Mouse (Mus musculus): ENCODE measurements at regions not wholly inside any gene's neighbourhood (a gene's known extent, or its start where the extent isn't known, plus 50 kb on each side); places are given as distances from the start of the nearest gene placed in this dataset. TPM values are rescaled to one million over a fixed set of nuclear protein-coding genes. Genes with fewer than 3 reads are reported as not detected.
"Not testable (repeated sequence)": the region's sequence is repeated elsewhere in the genome, so short reads cannot be mapped to it uniquely, and the experiment has no call there.

DNA sequence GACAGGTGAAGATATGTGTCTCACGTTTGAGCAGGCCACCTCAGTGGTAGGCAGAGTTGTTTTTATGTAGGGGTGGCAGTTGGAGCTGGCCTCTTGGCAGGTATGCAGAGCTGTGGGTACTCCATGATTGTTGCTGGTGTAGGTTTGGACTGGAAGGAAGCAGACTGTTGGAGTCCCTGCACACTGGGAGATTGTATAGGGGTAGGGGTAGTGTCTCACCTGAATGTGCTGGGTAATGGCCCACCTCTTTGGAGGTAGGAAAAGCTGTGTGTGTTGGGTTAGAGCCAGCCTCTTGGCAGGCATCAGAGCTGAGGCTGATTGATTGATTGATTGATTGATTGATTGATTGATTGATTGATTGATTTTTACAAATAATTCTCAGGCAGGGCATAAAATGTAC, 79.6 kb upstream of the Myo9b start:
- H3K4me1 ChIP-seq (replicated peaks; ENCODE audit: control insufficient read depth, insufficient read depth); ATAC-seq (ENCODE audit: low FRiP score, low TSS enrichment); H3K36me3 ChIP-seq (ENCODE audit: control insufficient read depth, insufficient read depth, low read length); H3K9me3 ChIP-seq (ENCODE audit: control insufficient read depth, low read length); H3K9ac ChIP-seq (ENCODE audit: low read length); H3K27ac ChIP-seq (replicated peaks); H3K4me2 ChIP-seq (replicated peaks; ENCODE audit: low read depth); DNase-seq (ENCODE audit: low spot score); H3K4me3 ChIP-seq (ENCODE audit: low read depth, low read length); H3K27me3 ChIP-seq (ENCODE audit: control insufficient read depth, insufficient read depth, low read length): not testable (repeated sequence)
- WGBS, result 72% methylated on average over 1 of the region's 1 CpGs

DNA sequence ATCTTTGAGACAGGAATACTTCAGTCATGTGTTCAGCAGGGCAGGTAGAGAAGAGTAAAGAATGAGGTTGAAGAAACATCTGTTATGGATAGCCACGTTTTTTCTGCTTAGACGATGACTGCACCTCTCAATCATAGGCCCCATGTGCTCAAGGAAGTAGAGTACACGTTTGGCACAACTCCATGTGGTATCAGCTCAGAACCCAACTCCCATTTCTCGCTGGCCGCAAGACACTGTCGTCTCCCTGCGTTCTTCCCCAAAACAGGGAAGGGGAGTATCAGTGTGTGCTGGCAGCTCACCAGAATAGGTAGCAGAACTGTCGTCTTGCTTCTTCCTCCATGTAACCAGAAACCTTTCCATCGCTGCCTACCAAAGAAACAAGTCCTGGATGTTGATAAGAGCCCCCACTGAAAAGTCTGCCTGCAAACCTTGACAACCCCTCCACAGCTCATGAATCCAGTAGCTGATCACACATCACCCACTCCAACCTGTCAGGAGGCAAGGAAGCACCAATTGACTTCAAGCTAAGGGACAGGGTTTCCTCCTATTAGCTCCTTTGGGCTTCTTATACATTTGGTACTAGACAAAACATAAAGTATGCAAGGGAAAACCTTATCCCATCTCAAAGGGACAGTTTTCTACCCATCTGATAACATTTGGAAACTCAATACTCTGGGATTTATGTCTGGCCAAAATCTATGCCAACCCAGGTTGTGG, 77.3 kb upstream of the Myo9b start:
- not testable (repeated sequence) for DNase-seq (ENCODE audit: low spot score); H3K4me3 ChIP-seq (ENCODE audit: low read depth, low read length); H3K27me3 ChIP-seq (ENCODE audit: control insufficient read depth, insufficient read depth, low read length); H3K27ac ChIP-seq (replicated peaks); H3K4me2 ChIP-seq (replicated peaks; ENCODE audit: low read depth); H3K36me3 ChIP-seq (ENCODE audit: control insufficient read depth, insufficient read depth, low read length); H3K4me1 ChIP-seq (replicated peaks; ENCODE audit: control insufficient read depth, insufficient read depth); H3K9ac ChIP-seq (ENCODE audit: low read length); H3K9me3 ChIP-seq (ENCODE audit: control insufficient read depth, low read length)
- ATAC-seq (ENCODE audit: low FRiP score, low TSS enrichment), result peak; percentile 51
- 65% methylated on average over 9 of the region's 9 CpGs for WGBS

Small RNA genes lying in the stretch of these regions (microRNA-seq; reads per million reads assigned to microRNA genes)
- not detected for gene Gm27628
